Mouse (Mus musculus): ENCODE measurements around the gene Aspm. TPM values are rescaled to one million over a fixed set of nuclear protein-coding genes. Genes with fewer than 3 reads are reported as not detected.
A peak's percentile ranks its signal among the peaks of the same experiment; 100 is the strongest.
"Not testable (repeated sequence)": the region's sequence is repeated elsewhere in the genome, so short reads cannot be mapped to it uniquely, and the experiment has no call there.

Aspm gene
- under 1 TPM; 0.30 to 0.64 TPM for total RNA-seq (2021)
- long read RNA-seq, experiment 1, result 0 reads
- long read RNA-seq, experiment 2, result 0 reads

GRCm38 (mm10) chr1:139454340-139455225 is at the start of gene Aspm:
Aspm (plus strand) TSS chr1:139454772.
- intact Hi-C loops (cut with DNase I), result loop anchor here (5.0 kb wide), 1 partner anchor 32 kb away; the partner anchor contains the start of gene Zbtb41
- DNase-seq, result peak; percentile 72 to 83

GRCm38 (mm10) chr1:139405766-139406165 is 48.8 kb upstream of the Aspm start:
- intact Hi-C loops (cut with DNase I), result no loop called here
- DNase-seq, result no peak

DNA sequence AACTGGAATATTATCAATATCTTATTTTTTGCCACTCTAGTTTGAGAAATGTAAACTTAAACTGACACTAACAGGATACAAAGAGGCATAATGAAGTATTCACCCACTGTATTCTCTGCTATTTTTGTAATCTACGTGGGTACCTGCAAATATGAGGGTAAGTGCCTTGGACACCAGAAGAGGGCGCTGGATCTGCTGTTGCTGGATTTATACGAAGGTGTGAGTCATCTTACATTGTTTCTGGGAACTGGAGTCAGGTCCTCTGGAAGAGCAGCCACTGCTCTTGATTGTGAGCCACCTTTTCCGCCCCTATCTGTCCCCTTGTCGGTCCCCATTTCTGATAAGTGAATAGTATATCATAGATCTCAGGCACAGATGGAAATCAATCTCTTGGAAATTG is 46.9 kb upstream of the Aspm start:
- intact Hi-C loops (cut with DNase I), result no loop called here
- DNase-seq, result no peak

GRCm38 (mm10) chr1:139412365-139412764 is 42.2 kb upstream of the Aspm start:
- intact Hi-C loops (cut with DNase I); DNase-seq: not testable (repeated sequence)

GRCm38 (mm10) chr1:139413465-139413864 is 41.1 kb upstream of the Aspm start:
- intact Hi-C loops (cut with DNase I), result no loop called here

GRCm38 (mm10) chr1:139421521-139421874 is 33.1 kb upstream of the Aspm start:
- intact Hi-C loops (cut with DNase I), result loop anchor here (5.0 kb wide), 1 partner anchor 36 kb away; no protein-coding TSS in a partner anchor
- DNase-seq, result no peak

More at GRCm38 (mm10) chr1:139413465-139413864, 41.1 kb upstream of the Aspm start:
- DNase-seq, result no peak

- DNase-seq, result peak; percentile 82 to 89
- intact Hi-C loops (cut with DNase I), result loop anchor here (5.0 kb wide), 1 partner anchor 35 kb away; no protein-coding TSS in a partner anchor
These were observed 32.4 kb upstream of the Aspm start, which contains the start of gene Zbtb41 for GRCm38 (mm10) chr1:139421875-139422791. Zbtb41 (plus strand) TSS chr1:139422288.

GRCm38 (mm10) chr1:139422941-139423340 is 31.6 kb upstream of the Aspm start:
- no peak for DNase-seq
- intact Hi-C loops (cut with DNase I), result loop anchor here (5.0 kb wide), 1 partner anchor 34 kb away; no protein-coding TSS in a partner anchor

DNA sequence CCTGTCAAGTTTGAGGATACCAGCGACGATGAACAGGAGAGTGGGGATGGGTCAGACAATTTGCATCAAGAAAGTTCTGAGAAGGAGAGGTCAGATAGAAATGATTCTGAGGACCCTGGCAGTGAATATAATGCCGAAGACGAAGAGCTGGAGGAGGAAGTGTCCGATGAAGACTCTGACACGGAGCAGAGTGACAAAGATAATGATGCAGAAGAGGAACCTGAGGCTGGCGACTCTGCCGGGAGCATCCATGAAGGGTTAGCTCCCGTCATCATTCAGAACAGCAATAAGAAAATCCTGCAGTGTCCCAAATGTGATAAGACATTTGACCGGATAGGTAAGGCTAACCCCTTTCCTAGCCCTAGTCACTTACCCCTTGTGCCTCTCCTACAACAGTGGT is 30.6 kb upstream of the Aspm start:
- intact Hi-C loops (cut with DNase I), result loop anchor here (5.0 kb wide), 1 partner anchor 33 kb away; no protein-coding TSS in a partner anchor
- DNase-seq, result no peak

- no peak for DNase-seq
- intact Hi-C loops (cut with DNase I), result no loop called here
These were observed 29.6 kb upstream of the Aspm start for GRCm38 (mm10) chr1:139425006-139425405.

GRCm38 (mm10) chr1:139438373-139438772 is 16.2 kb upstream of the Aspm start:
- no peak for DNase-seq
- intact Hi-C loops (cut with DNase I), result no loop called here

DNA sequence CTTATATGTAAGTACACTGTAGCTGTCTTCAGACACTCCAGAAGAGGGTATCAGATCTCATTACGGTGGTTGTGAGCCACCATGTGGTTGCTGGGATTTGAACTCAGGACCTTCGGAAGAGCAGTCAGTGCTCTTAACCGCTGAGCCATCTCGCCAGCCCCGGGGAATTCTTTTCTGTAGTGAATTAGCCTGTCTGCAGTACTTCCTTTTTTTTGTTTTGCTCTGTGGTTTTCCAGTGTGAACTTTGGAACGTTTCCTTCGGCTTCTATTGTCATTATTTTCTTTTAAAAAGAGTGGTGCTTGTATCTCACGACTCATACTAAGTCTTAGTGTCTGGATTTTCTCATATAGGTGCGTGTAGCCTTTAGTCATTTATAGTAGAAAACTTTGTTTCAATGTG is 11.5 kb upstream of the Aspm start:
- DNase-seq; intact Hi-C loops (cut with DNase I): not testable (repeated sequence)

GRCm38 (mm10) chr1:139455226-139455869 is 776 bp downstream of the Aspm start:
- no peak for DNase-seq
- intact Hi-C loops (cut with DNase I), result loop anchor here (5.0 kb wide), 1 partner anchor 33 kb away; the partner anchor contains the start of gene Zbtb41

DNA sequence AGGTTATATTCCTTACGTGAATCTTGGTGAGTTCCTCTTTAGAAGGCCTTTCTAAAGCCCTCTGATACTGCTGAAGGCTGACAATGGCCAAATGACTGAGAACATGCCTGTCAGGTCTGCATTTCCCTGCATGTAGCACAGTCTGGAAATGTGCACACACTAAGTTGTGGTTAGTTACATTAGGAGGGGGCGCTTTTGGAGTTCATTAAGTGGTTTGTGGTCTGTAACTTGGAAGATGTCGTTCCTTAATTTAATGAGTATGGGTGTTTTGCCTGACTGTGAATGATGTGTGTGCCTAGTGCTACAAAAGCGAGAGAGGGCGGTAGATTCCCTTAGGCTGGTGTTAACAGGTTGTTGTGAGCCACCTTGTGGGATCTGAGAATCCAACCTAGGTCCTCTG is 6.2 kb downstream of the Aspm start:
- no peak for DNase-seq
- intact Hi-C loops (cut with DNase I), result no loop called here

DNA sequence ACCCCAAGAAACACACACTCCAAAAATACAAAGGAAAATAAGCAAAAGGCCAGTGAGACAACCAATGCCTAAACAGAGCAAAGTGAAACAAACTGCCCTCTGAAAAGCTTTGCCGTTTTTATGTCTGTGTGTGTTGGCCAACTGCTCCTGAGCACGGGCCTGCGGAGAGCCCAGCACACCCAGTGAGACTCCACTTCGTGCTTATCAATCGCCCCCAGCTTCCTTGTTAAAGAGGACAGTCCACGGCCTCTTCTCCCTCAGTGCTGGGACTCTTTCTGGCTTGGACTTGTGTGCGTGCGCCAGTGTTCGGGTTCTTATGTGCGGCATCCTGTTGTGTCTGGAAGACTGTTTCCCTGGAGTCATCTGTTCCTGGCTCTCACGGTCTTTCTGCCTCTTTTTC is 11.4 kb downstream of the Aspm start:
- no peak for DNase-seq
- intact Hi-C loops (cut with DNase I), result no loop called here

GRCm38 (mm10) chr1:139478898-139479297 is 24.3 kb downstream of the Aspm start:
- intact Hi-C loops (cut with DNase I), result no loop called here
- DNase-seq, result no peak

DNA sequence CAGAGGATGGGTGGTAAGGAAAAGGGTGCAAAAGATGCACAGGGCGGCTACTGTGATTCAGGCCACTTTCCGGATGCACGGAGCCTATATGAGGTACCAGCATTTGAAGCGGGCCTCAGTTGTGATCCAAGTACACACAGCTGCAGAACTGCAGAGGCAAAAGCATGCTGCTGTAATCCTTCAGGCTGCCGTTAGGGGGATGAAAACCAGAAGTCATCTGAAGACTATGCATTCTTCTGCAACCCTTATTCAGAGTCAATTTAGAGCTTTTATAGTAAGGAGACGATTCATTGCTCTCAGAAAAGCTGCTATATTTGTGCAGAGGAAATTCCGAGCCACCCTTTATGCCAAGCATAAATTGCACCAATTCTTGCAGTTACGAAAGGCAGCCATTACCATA is 25.7 kb downstream of the Aspm start:
- intact Hi-C loops (cut with DNase I), result no loop called here
- no peak for DNase-seq

DNA sequence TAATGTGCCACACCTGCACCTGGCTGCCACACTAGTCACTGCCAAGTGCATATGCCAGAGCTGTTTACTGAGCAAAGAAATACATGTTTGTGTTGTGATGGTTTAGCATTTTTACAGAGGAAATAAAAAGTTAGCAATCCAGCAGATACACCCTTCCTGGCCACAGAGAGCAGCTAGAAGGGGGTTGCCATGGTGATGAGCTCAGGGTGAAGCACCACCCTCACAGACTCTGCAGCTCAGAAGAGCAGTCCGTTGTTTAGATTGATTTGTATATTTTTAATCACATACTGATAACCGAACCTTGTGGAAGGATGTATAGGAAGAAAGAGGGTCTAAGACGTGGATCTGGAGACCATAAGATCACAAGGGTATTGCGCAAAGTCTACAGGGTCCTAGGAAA is 26.6 kb downstream of the Aspm start:
- intact Hi-C loops (cut with DNase I), result no loop called here
- DNase-seq, result no peak

- intact Hi-C loops (cut with DNase I), result no loop called here
- no peak for DNase-seq
These were observed 40.1 kb downstream of the Aspm start for GRCm38 (mm10) chr1:139494630-139495029.

- no peak for DNase-seq
- intact Hi-C loops (cut with DNase I), result no loop called here
These were observed 40.8 kb downstream of the Aspm start for GRCm38 (mm10) chr1:139495408-139495807.
